Mouse (Mus musculus): ENCODE measurements at regions not wholly inside any gene's neighbourhood (a gene's known extent, or its start where the extent isn't known, plus 50 kb on each side); places are given as distances from the start of the nearest gene placed in this dataset.
A peak's percentile ranks its signal among the peaks of the same experiment; 100 is the strongest.
"Not testable (repeated sequence)": the region's sequence is repeated elsewhere in the genome, so short reads cannot be mapped to it uniquely, and the experiment has no call there.

DNA sequence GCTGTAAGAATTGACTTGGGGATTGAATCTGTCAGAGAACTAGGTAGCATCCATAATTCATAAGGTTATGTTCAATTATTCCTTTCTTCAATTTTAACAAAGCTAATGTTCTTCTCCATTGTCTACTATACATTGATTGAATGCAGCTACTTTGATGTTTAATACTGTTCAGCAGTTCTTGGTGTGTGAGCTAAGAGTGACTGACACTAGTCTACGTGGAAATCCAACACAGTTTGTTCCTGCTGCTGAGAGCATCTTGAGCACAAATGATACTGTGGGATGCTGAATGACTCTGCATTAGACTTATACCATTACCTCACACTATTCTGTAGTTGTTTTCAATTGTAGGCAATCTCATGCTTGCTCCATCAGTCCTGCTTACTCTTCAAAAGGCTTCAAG, 249.4 kb upstream of the Akr1e1 start:
- H3K4me3 ChIP-seq, result no peak overlapping the region
- WGBS, result 71% methylated on average over 1 of the region's 1 CpGs
- no peak overlapping the region for H3K27ac ChIP-seq (replicated peaks)
- no peaks in the 10 kb centered on the region for H3K4me1 ChIP-seq
- no peak overlapping the region for H3K4me2 ChIP-seq
- no peak for ATAC-seq (ENCODE audit: extremely low read depth, insufficient number of reproducible peaks, low FRiP score, low TSS enrichment)
- no peaks in the 10 kb centered on the region for H3K27me3 ChIP-seq (replicated peaks)
- H3K9me3 ChIP-seq, result no peaks in the 10 kb centered on the region
- H3K9ac ChIP-seq, result no peak overlapping the region
- H3K36me3 ChIP-seq, result no peaks in the 10 kb centered on the region

DNA sequence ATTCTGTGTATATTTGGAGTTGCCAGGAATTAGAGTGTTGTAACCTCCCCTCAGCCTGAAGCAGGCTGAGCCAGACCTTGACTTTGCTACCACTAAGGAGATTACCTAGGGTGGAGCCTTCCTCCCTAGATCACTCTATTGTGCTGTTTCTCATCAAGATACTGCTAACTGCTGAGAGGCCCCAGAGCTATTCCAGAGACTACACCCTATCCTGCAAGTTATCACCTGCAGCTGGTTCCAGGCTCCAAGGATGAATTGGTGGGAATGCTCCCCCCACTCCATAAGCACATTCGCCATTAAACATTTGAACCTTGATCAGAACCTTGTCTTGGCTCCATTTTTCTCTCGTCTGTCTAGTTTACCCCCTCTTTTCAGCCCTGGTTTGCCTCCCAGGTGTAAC, 230.5 kb upstream of the Akr1e1 start:
- H3K9me3 ChIP-seq; ATAC-seq (ENCODE audit: extremely low read depth, insufficient number of reproducible peaks, low FRiP score, low TSS enrichment); H3K27me3 ChIP-seq (replicated peaks); H3K27ac ChIP-seq (replicated peaks); H3K9ac ChIP-seq; H3K36me3 ChIP-seq; H3K4me3 ChIP-seq; H3K4me2 ChIP-seq; H3K4me1 ChIP-seq: not testable (repeated sequence)
- 71% methylated on average over 2 of the region's 2 CpGs for WGBS

DNA sequence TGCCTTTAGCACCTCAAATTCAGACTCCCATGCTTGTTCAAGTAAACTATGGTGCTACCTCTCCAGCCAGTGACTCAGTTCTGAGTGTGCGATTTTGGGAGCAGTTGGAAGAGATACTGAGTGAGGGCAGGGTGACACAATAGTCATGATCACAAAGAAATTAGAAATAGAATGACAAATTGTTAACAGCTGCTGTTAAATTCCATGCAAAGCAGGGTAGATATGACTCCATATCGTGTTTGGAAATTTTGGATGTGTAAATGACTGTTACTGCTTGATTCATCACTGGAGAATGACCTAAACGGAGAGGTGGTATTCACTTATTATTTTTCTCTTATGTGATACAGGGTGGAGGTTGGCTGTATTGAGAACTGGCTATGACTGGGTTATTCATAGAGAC, 217.8 kb upstream of the Akr1e1 start:
- Histone ChIP-seq H3K9ac (no peak overlapping the region), H3K4me1 (no peaks in the 10 kb centered on the region), H3K27ac (replicated peaks) (no peak overlapping the region), H3K36me3 (no peaks in the 10 kb centered on the region), H3K4me2 (no peak overlapping the region), H3K27me3 (replicated peaks) (no peaks in the 10 kb centered on the region), H3K9me3 (no peaks in the 10 kb centered on the region), H3K4me3 (no peak overlapping the region)
- ATAC-seq (ENCODE audit: extremely low read depth, insufficient number of reproducible peaks, low FRiP score, low TSS enrichment), result no peak
- 72% methylated on average over 3 of the region's 3 CpGs for WGBS

DNA sequence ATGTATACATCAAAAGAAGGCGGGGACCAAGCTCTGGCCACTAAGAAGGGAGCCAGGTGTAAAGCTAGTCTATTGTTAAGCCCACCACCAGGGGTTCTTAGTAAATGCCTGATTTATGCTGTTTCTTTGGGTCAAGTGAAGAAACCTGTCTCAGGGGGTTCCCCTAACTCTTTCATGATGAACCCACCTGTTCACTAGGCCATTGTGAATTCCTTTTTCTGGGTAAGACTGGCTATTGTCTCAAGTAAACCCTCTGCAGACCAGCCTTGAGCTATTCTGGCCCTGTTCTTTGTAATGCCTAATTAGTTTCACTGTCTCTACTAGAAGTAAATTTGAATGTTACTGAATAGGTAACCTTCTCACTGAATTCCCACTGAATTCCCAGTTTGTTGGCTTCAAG, 216.8 kb upstream of the Akr1e1 start:
- H3K27me3 ChIP-seq (replicated peaks); H3K27ac ChIP-seq (replicated peaks); H3K9ac ChIP-seq; H3K4me3 ChIP-seq; H3K9me3 ChIP-seq; ATAC-seq (ENCODE audit: extremely low read depth, insufficient number of reproducible peaks, low FRiP score, low TSS enrichment); H3K36me3 ChIP-seq; H3K4me1 ChIP-seq; H3K4me2 ChIP-seq: not testable (repeated sequence)
- 81% methylated on average over 1 of the region's 1 CpGs for WGBS

DNA sequence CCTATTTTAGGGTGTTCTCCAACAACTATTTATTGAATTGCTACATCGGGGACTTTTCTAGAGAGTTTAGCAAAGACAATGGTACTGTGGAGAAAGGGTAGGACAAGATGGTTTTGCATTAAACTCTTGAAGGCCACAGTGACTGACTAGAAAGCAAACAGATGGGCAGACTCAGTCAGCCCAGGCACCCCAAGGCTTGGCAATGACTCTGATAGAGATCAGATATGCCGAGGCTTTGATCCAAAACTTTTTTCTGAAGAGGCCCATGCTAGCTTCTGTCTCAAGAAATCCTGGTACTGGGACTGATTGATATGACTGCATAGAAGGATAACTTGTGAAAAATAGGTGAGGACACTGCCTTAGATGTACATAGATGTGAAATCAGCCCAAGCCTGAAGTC, 197.9 kb upstream of the Akr1e1 start:
- Histone ChIP-seq H3K4me1 (no peaks in the 10 kb centered on the region), H3K27me3 (replicated peaks) (no peaks in the 10 kb centered on the region), H3K27ac (replicated peaks) (no peak overlapping the region), H3K9ac (no peak overlapping the region), H3K9me3 (no peaks in the 10 kb centered on the region), H3K36me3 (no peaks in the 10 kb centered on the region), H3K4me3 (no peak overlapping the region), H3K4me2 (no peak overlapping the region)
- 86% methylated on average over 2 of the region's 2 CpGs for WGBS
- no peak for ATAC-seq (ENCODE audit: extremely low read depth, insufficient number of reproducible peaks, low FRiP score, low TSS enrichment)

DNA sequence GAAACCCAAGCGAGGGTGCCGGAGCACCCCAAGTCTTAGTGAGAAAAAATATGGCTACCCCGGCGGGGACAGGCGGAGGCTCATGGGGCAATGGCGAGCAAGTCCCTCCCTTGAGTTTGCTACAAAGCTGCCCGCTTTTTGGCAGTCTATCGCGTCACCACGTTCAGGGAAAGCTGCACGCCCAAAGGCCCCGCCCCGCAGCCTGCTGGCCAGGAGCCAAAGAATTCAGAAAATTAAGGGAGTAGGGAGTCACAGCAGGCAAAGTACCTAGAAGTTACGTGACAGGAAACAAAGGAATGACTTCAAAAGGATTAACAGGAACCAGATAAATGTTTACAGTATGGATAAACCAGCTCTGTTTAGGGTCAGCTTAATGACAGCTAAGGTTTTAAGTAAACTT, 191.7 kb upstream of the Akr1e1 start:
- no peaks in the 10 kb centered on the region for H3K36me3 ChIP-seq
- peaks cover 11% of the 10 kb centered on the region for H3K9me3 ChIP-seq
- H3K4me1 ChIP-seq, result no peaks in the 10 kb centered on the region
- H3K4me3 ChIP-seq, result no peak overlapping the region
- no peak overlapping the region for H3K4me2 ChIP-seq
- no peak for ATAC-seq (ENCODE audit: extremely low read depth, insufficient number of reproducible peaks, low FRiP score, low TSS enrichment)
- H3K27ac ChIP-seq (replicated peaks), result no peak overlapping the region
- H3K27me3 ChIP-seq (replicated peaks), result no peaks in the 10 kb centered on the region
- 77% methylated on average over 14 of the region's 14 CpGs for WGBS
- H3K9ac ChIP-seq, result no peak overlapping the region

DNA sequence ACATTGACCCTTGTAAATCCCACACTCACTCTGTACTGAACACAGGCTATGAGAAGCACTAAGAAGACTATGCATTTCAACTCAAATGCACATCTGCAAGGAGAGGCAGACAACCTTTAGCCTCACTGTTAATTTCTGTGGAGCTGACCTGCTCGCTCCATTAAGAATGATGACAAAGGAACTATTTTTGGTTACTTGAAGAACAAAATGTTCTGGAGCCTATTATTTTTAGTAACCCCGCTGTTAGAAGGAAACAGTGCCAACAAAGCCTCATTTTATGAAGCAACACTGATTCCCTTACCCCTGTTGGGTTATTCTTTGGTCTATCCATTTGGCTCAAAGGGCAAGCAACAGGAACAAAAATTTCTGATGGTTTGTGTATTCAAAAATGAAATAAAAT, 182.2 kb upstream of the Akr1e1 start:
- Histone ChIP-seq H3K36me3 (no peaks in the 10 kb centered on the region), H3K4me1 (no peaks in the 10 kb centered on the region), H3K9me3 (no peaks in the 10 kb centered on the region), H3K27me3 (replicated peaks) (no peaks in the 10 kb centered on the region), H3K27ac (replicated peaks) (no peak overlapping the region), H3K9ac (no peak overlapping the region), H3K4me2 (no peak overlapping the region), H3K4me3 (no peak overlapping the region)
- 61% methylated on average over 2 of the region's 2 CpGs for WGBS
- no peak for ATAC-seq (ENCODE audit: extremely low read depth, insufficient number of reproducible peaks, low FRiP score, low TSS enrichment)

DNA sequence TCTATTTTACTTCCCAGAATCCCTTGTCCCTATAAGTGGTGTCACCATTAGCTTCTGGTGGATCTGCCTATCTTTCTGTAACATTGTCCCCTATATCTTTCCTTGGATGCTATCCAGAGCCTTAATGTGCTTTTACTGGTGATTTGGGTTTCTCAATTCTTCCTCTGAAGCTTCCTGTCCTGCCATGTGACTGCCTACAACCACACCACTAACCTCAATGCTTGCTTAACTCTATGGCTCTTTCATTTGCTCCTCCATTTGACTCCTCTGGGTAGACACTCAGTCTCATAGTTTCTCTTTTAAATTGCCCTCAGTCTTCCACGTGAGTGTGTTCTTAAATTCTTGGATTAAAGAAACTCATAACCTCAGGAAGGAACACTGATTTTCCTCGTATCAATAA, 181.4 kb upstream of the Akr1e1 start:
- H3K9me3 ChIP-seq, result no peaks in the 10 kb centered on the region
- no peaks in the 10 kb centered on the region for H3K27me3 ChIP-seq (replicated peaks)
- no peak for ATAC-seq (ENCODE audit: extremely low read depth, insufficient number of reproducible peaks, low FRiP score, low TSS enrichment)
- WGBS, result 70% methylated on average over 2 of the region's 2 CpGs
- no peaks in the 10 kb centered on the region for H3K4me1 ChIP-seq
- no peak overlapping the region for H3K9ac ChIP-seq
- no peaks in the 10 kb centered on the region for H3K36me3 ChIP-seq
- H3K4me3 ChIP-seq, result no peak overlapping the region
- H3K27ac ChIP-seq (replicated peaks), result no peak overlapping the region
- H3K4me2 ChIP-seq, result no peak overlapping the region

DNA sequence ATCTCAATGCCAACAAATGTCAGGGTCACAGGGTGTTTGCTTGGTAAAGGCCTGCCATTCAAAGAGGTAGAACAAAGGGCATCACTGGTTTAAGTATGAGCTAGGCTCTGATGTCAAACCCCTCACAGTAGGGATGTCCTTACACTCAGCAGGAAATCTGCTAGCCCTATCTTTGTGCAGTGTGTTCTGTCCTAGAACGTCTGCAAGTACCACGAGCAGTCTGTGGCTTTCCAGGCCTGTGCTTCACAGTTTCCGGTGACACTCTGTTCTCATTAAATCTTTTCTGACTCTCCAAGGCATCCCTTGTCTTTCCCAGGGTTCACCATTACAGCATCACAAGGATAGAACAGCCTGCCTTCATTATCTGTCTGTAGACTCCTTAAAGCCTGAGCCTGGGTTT, 174.3 kb upstream of the Akr1e1 start:
- Histone ChIP-seq H3K9ac (no peak overlapping the region), H3K36me3 (no peaks in the 10 kb centered on the region), H3K4me2 (no peak overlapping the region), H3K4me3 (no peak overlapping the region), H3K27me3 (replicated peaks) (no peaks in the 10 kb centered on the region), H3K27ac (replicated peaks) (no peak overlapping the region), H3K9me3 (no peaks in the 10 kb centered on the region), H3K4me1 (no peaks in the 10 kb centered on the region)
- 51% methylated on average over 3 of the region's 3 CpGs for WGBS
- no peak for ATAC-seq (ENCODE audit: extremely low read depth, insufficient number of reproducible peaks, low FRiP score, low TSS enrichment)

DNA sequence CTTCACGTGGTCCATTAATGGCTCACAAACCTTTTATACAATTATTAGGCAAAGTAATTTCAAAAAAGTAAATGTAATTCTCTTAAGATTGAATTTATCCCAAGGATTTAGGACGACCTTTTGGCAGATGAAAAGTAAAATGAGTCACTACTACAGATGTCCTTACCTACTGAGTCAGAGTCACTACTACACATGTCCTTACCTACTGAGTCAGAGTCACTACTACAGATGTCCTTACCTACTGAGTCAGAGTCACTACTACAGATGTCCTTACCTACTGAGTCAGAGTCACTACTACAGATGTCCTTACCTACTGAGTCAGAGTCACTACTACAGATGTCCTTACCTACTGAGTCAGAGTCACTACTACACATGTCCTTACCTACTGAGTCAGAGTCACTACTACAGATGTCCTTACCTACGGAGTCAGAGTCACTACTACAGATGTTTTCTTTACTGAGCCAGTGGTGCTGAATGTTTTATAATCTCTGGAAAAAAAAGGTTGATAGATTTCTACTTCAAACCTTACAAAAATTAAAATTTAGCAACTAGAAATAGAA, 169.4 kb upstream of the Akr1e1 start:
- H3K27me3 ChIP-seq (replicated peaks); H3K9ac ChIP-seq; H3K4me3 ChIP-seq; ATAC-seq (ENCODE audit: extremely low read depth, insufficient number of reproducible peaks, low FRiP score, low TSS enrichment); H3K36me3 ChIP-seq; H3K9me3 ChIP-seq; H3K4me1 ChIP-seq; H3K27ac ChIP-seq (replicated peaks); H3K4me2 ChIP-seq: not testable (repeated sequence)
- 67% methylated on average over 3 of the region's 3 CpGs for WGBS

DNA sequence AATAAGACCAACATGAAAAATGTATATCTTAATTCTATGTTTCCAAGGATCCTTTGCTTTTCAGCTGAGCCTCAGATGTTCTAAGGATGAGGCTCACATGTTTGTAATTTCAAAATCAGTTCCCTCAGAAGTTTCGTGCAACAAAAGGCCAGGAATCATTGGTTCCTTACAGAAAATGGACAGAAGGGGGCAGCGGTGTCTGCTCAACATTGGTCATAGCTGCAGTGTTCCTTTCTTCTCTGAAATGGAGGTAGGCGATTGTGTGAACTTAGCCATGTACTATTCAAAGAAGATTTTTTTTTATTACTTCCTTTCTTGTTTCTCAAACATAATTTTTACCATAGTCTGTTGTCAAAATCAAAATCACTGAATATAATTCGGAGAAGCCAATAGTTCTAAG, 167.9 kb upstream of the Akr1e1 start:
- 29% methylated on average over 4 of the region's 4 CpGs for WGBS
- Histone ChIP-seq H3K9me3 (no peaks in the 10 kb centered on the region), H3K27me3 (replicated peaks) (no peaks in the 10 kb centered on the region), H3K4me3 (no peak overlapping the region), H3K4me1 (0 out of 2 replicates have a peak, but pooled peaks cover 3% of the 10 kb centered on the region), H3K4me2 (no peak overlapping the region), H3K36me3 (no peaks in the 10 kb centered on the region), H3K27ac (replicated peaks) (no peak overlapping the region), H3K9ac (no peak overlapping the region)
- no peak for ATAC-seq (ENCODE audit: extremely low read depth, insufficient number of reproducible peaks, low FRiP score, low TSS enrichment)

DNA sequence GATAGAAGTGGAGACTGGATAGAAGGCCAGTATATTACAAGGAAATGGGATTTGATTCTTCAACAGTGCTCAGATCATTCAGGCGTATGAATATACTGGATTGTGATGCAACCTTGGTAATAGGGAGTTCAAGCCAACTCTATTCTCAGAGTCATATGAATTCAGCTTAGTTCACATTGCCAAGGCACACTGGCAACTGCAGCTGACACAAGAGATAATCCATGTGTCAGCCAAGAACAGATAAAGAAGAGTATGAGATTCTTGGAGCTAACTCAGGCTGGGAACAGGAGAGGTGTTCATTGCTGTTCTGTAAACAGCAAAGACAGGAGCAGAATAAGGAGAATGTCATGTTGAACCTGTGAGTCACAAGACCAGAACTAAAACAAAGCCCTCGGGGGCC, 163.3 kb upstream of the Akr1e1 start:
- Histone ChIP-seq H3K27ac (replicated peaks) (peak overlapping the region; percentile 84; the same call in 1 of the 2 replicates), H3K4me1 (peaks cover 3% of the 10 kb centered on the region; the same call in 1 of the 2 replicates), H3K4me2 (no peak overlapping the region), H3K9me3 (no peaks in the 10 kb centered on the region), H3K36me3 (no peaks in the 10 kb centered on the region), H3K27me3 (replicated peaks) (no peaks in the 10 kb centered on the region), H3K4me3 (no peak overlapping the region), H3K9ac (no peak overlapping the region)
- 81% methylated on average over 2 of the region's 2 CpGs for WGBS
- no peak for ATAC-seq (ENCODE audit: extremely low read depth, insufficient number of reproducible peaks, low FRiP score, low TSS enrichment)
